Mouse (Mus musculus) testis, adult 2 months (tissue): ENCODE measurements around the gene Hoxd9.

ENCODE experiments used
- CTCF ChIP-seq: fragments of 200-500 bp; IDR thresholded peaks from 2 replicates; pipeline ENCODE4 v1.5.1; 2012; ENCODE audit warnings: low read depth, mild to moderate bottlenecking, inconsistent platforms, low read length, moderate library complexity; ENCODE audit not compliant: control insufficient read depth, insufficient read depth, insufficient replicate concordance
- POLR2A ChIP-seq: fragments of 200-500 bp; IDR thresholded peaks from 2 replicates; pipeline ENCODE4 v1.6.1; 2012; ENCODE audit warnings: low read depth, mild to moderate bottlenecking, inconsistent platforms, low read length, moderate library complexity; ENCODE audit not compliant: control insufficient read depth

- TF ChIP-seq POLR2A (no peak), CTCF (no peak)
Measured at GRCm38 (mm10) chr2:74747006-74747405, 49.5 kb downstream of the Hoxd9 start.
